Mouse (Mus musculus) ovary, postnatal 36 days (tissue): Measurements from ENCODE around the gene Sephs1.
A peak's percentile ranks its signal among the peaks of the same experiment; 100 is the strongest.

Source experiments
- DNase-seq: peaks from one replicate; pipeline ENCODE4 v3.0.0; 2022; ENCODE audit warnings: low spot score, mixed read lengths

Gene Sephs1

GRCm38 (mm10) chr2:4881350-4882248 lies at the start of gene Sephs1:
Sephs1 (plus strand) TSS chr2:4881564.
- peak; percentile 89 for DNase-seq

DNA sequence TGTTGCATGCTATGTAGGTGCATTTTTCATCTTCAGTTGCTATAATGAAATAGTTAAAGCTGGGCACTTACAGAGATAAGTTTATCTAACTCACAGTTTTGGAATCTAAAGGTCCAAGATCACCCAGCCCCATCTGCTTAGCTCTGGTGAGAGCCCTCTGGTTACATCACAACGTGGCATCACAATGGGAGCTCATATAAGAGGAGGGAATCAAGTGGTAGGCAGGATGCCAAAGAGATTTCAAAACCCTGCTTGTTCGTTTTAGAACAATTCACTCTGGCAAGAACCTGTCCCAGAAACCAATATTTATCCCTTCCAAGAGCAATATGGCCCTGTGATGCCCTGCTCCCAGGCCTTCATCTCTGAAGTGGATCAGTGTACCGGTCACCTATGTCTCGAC lies 49.2 kb upstream of the Sephs1 start:
- DNase-seq, result no peak

DNA sequence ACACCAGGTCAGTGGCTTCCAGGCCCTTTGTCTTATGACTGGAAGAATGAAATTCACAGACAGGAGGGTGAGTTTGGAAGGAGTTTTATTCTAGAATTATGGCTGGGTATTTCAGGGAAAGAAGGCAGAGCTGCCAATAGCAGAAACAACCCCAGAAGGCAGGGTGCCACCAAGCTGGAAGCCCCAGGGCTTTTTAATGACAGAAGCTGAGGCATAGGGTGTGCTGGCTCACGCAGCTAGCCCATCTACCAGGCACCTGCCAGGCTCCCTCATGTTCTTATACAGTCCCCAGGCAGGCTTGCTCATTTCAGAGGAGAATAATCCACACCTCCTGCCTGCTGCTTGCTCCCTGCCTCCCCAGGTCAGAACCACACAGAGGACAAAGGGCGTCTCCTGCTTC lies 31.9 kb upstream of the Sephs1 start:
- no peak for DNase-seq

GRCm38 (mm10) chr2:4857186-4857585 lies 24.2 kb upstream of the Sephs1 start:
- no peak for DNase-seq

DNA sequence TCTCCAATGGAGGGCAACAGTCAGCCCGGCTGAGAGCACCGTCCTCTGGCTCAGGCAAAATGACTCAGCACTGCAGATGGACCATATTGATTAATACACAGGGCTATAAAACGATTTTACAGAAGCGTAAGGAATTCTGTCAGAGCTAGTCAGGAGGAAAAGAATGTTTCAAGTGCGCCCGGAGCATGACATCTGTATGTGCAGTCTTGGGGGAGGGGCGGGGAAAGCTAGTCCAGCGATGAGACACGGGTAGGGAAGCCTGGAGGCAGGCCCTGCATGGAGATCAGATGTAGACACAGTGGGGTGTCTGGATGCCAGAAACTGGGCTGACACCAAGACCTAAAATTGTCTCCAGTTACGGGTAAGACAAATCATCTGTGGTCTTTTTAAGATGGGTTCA lies 23.2 kb upstream of the Sephs1 start:
- no peak for DNase-seq

DNA sequence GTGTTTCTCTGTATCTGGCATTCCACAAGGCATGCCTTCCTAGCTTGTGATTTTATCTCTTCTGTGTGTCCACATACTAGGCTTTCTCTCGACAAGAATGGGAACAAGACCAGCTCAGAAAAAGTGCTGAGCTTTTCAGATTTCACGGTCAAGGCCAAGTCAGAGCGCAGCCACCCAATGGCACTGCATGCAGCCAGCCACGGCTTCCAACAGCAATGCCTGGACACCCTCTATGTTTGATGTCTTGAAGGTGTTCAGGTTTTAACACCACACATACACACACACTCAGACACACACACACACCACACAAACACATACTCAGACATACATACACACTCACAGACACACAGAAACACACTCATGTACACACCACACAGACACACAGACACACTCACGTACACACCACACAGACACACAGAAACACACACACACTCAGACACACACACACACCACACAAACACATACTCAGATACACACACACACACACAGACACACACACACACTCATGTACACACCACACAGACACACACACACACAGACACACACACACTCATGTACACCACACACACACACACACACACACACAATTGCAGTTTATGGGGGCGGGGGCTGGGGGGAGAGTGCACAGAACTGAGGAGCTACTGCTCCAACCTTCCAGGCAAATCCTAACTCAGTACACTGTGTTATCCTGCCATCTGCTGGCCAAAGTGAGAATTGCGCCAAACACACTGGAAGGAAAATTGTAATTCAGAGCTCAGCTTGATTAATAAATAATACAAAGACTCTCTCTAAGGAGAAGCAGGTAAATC lies 17.2 kb upstream of the Sephs1 start:
- DNase-seq, result peak; percentile 73

DNA sequence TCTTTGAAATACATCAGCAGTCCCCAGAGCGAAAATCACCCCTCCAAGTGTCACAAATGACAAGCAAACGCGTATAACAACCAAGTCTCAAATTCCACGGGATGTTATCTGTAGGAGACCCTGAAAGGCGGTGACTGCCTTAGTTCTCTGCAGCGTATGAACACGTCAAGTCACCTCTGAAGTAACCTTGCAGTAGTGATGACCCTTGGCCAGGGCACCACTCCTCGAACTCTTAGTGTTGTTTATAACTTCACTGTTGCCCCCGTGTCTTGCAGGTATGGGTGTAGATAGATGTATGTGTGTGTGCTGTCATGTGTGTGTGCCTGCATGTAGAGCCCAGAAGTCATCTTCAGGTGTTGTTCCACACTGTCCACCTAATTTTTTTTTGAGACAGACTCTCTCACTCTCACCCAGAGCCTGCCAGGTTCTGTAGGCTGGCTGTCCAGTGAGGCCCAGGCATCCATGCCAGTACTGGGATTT lies 16.5 kb upstream of the Sephs1 start:
- DNase-seq, result no peak

GRCm38 (mm10) chr2:4868028-4868725 lies 13.2 kb upstream of the Sephs1 start:
- DNase-seq, result no peak

DNA sequence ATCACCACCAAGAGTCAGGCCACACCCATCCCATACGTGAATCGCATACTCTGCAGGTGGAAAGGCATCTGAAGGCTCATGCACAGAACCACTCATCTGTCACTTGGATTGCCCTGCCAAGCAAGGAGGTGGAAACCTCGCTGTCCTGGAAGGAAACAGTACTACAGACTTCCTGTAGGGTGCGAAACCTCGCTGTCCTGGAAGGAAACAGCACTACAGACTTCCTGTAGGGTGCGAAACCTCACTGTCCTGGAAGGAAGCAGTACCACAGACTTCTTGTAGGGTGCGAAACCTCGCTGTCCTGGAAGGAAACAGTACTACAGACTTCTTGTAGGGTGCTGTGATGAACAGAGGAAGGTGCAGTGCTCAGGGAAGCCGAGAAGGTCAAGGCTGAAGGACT lies 8.6 kb upstream of the Sephs1 start:
- no peak for DNase-seq

DNA sequence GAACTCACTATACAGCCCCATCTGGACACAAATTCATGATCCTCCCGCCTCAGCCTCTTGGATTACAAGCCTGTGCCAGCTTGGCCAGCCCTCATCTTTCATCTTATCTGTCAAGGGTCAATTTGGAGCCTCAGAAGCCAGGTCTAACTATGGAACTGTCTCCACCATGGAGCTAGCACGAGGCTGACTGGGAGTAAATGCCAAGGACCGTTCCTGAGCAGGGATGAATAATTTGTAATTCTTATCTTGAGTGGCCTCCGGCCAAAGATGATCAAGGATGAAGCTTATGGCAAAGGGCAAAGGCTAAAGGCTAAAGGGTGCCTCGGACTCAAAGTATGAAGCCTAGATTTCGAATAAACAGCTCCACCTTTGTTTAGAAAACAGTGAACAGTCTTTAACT lies 8.0 kb upstream of the Sephs1 start:
- no peak for DNase-seq

DNA sequence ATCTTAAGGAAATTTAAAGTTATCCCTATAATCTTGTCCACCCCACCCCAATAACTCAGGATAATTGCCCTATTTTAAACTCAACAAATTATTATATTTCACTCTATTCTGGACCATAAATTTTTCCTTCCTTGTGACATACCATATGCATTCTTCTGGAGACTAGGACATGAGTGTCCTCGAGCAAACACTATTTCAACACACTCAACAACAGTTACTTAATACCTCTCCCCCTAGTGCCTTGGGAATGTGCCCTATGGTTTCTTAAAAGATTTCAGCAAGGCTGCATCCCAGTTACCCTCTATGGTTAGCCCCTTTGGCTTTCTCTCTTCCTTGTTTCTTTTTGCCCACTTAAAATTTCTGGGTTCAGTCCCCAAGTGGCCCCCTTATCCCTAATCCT lies 6.3 kb upstream of the Sephs1 start:
- no peak for DNase-seq

GRCm38 (mm10) chr2:4876131-4876530 lies 5.2 kb upstream of the Sephs1 start:
- DNase-seq, result no peak

DNA sequence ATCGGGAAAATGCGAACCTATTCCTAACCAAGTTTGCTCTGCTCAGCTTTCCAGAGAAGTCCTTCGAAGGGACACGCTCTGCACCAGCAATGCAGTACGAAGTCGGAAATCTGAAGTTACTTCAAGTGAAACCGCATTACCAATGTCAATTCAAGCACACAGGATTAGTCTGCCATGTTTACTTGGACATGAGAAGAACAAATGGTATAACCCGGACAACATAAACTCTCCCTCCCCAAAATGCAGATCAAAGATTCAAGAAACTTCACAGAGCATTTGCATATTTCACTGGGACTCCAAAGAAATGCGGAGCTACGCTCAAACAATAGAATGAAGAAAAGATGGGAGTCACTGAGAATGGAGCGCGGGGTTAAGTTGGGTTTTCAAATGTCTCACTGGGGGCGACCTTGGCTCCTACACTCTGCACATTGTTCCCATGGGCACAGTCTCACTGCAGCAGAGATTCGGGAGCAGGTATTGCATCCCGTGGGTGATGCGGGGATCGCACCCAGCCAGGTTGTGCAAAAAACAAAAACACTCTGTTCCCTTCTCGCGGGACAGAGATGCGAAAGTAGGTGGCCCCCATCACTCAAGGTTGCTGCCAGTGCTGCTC lies 521 bp upstream of the Sephs1 start:
- DNase-seq, result peak; percentile 39

DNA sequence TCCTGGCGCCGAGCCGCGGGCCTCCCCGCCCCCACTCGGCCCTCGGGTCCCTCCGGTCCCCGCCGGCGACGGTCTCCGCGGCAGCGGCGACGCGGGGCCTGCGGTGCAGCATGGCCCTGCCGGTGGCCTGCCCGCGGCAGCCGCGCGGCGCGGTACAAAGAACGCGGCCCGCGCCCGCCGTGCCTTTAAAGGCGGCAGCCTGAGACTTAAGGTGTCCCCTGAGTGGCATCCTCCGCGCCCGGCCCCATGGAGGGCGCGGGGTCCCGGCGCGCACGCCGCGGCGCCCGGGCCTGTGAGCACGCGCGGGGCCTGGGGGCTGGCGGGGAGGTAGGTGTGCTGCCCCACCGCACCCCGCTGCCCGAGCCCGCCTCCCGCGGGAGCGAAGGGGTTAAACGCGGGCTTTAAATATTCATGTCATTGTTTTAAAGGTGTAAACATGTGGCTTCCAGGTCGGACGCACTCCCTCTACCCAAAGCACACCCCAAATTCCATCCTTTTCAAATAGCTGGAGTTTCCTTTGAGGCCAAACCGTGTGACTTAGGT lies 956 bp downstream of the Sephs1 start:
- no peak for DNase-seq

DNA sequence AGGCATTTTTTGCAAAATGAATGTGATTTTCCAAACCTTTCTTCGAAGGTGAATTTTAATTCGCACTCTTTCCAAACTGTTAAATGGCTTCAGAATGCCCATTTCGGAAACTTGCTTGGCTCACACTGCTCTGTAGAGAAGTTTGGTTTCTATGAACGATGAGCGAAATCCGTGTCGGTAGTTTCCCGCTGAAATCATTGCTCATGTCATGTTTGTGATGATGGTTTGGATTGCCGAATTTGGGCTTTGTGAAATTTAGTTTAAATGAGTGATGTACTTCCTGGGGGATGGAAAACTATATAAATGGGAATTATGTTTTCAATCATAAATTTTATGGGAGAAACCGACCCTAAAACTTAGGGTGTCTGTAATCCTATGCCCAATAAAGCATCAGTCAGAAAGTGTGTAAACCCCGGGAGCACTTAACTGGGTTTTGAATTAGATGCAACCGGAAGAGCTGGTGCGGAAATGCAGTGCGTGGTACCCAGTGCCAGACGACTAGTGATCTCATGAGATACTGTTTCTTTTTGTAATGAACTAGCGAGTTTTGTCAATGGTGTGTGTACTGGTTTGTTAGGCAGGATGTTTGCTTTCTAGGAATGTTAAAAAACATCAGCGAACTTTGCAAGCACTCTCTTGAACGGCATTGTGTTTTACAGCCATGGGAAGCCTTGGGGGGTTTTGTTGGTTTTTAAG lies 1.8 kb downstream of the Sephs1 start:
- no peak for DNase-seq

DNA sequence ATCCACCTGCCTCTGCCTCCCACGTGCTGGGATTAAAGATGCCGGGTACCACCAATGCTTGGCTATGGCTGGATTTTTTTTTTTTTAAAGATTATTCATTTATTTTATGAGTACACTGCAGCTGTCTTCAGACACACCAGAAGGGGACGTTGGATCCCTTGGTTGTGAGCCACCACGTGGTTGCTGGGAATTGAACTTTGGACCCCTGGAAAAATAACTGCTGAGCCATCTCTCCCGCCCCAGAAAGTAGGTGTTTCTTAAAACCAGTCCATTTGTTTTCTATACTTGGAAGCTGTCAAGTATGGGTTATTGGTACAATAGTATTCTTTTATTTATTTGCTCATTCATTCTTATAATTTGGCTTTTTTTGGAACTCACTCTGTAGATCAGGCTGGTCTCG lies 5.5 kb downstream of the Sephs1 start:
- DNase-seq, result no peak

GRCm38 (mm10) chr2:4895598-4895997 lies 14.2 kb downstream of the Sephs1 start:
- no peak for DNase-seq

DNA sequence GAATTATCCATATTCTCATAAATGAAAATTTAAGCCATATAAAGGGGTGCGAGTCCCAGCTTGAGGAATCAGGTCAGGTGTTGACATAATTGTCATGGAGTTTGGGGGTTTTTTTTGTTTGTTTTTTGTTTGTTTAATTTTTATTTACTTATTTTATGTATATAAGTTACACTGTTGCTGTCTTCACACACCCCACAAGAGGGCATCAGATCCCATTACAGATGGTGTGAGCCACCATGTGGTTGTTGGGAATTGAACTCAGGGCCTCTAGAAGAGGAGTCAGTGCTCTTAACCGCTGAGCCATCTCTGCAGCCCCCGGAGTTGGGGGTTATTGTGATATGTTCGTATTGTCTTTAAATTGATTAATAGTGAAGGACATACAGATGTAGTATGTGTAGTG lies 15.6 kb downstream of the Sephs1 start:
- no peak for DNase-seq

DNA sequence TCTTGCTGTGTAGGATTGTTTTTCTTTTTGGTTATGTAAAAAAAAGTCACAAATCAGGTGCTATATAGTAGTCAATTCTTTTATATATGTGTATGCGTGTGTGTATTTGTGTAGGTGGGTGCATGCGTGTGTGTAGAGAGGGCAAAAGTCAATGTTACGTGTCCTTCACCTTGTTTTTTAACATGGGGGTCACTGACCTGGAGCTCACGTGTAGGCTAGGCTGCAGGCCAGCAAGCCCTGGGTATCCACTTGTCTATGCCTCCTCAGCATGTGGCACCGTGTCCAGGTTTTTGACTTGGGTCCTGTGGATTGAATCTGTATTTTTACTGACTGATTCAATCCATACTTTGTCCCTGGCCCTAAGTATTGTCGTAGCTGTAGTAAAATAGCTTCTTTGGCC lies 19.3 kb downstream of the Sephs1 start:
- no peak for DNase-seq

DNA sequence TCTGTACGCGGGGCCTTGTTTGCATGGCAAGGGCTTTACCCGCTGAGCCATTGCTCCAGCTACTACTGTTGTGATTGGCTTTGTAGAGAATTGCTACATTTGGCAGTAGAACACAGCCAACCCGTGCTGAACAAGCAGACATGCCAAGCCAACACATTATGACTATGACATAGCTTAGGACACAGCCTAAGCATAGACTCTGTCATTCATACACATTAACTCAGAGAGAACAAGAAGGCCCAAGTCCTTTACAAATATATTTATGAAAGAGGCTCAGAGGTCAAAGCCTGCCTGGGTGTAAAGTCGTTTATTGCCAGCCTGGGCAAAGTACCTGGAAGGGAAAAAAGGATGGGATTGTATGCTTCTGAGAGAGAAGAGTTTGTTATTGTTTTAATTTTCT lies 21.0 kb downstream of the Sephs1 start:
- no peak for DNase-seq

- no peak for DNase-seq
These were observed 25.8 kb downstream of the Sephs1 start for GRCm38 (mm10) chr2:4907120-4907519.
